Mouse (Mus musculus) A20 (cell line): ENCODE data around the gene Copg1.

Source experiments
- DNase-seq: peaks from one replicate; pipeline ENCODE4 v3.0.0-alpha.2; 2011; ENCODE audit warnings: low read depth, low spot score

Gene Copg1

DNA sequence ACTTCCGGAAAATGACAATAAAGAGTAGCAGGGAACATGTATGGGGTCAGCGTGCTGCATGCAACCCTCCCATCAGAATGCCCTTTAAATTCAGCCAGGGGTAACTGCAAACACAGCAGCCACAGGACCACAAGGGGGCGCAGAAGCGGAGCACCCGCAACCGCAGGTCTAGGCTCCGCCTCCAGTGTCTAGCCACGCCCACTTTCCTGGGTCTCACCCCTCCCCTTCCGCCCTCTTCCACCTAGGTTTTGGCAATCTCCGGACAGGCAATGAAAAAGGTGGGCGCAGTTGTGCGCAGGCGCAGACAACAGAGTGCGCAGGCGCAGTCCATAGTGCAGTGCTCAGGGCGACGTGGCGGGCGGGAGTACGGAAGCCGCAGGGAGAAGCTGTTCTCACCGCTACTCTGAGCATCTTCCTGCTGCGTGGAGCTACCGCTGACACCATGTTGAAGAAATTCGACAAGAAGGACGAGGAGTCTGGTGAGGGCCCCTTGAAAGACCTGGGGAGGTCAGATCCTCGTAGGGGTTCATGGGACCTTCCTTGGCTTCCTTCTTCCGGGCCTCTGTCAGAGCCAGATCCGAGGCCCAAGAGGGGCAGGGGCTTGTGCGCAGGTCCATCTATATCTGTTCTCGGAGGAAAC is at the start of gene Copg1:
TSS of gene Copg1 (plus strand) at position 221 of the 640 bp plus-strand sequence.
- peak; percentile 99 for DNase-seq

GRCm38 (mm10) chr6:87838551-87839197 is 48.9 kb upstream of the Copg1 start, which contains the start of gene Isy1:
Isy1 (minus strand) TSS chr6:87838798.
- peak; percentile 97 for DNase-seq

DNA sequence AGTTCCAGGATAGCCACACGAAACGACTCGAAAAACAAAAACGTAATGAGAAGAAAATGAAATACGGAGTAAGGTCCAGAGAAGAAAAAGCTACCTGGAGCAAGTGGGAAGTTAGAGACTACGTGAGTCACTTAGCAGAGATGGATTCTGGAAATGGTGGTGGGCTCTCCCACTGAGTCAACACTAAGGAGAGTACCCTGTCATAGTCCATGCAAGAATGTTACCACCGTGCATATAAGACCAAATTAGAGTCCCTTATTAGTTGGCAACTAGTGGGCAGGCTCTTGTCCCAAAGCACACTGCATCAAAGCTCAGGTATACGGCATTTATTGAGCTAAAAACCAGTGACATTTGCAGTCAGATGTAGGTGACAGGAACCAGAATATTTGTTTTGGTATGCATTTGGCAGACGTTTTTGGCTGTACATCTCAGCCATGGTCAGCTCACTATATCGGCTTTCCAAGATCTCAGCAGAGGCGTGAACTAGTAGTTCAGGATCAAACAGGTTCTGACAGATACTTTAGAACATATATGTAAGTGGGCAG is 47.7 kb upstream of the Copg1 start:
- DNase-seq: peak; percentile 53

GRCm38 (mm10) chr6:87841635-87842034 is 46.0 kb upstream of the Copg1 start:
- DNase-seq: peak; percentile 36

DNA sequence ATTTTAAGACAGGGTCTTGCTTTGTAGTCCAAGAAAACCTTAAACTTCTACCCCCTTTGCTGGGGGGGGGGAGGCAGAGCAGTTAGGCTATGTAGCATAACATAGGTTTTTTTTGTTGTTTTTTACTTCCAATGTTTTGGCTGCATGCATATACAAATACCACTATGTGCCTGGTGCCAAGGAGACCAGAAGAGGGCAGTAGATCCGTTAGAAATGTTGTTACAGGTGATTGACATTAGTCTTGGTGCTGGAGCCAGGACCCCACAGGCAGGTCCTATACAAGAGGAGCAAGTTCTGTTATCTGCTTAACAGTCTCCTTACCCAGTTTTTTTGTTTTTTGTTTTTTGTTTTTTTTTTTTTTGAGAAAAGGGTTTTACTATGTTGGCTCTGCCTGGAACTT is 45.4 kb upstream of the Copg1 start:
- peak; percentile 61 for DNase-seq

GRCm38 (mm10) chr6:87845031-87845695 is 42.5 kb upstream of the Copg1 start:
- DNase-seq: no peak

DNA sequence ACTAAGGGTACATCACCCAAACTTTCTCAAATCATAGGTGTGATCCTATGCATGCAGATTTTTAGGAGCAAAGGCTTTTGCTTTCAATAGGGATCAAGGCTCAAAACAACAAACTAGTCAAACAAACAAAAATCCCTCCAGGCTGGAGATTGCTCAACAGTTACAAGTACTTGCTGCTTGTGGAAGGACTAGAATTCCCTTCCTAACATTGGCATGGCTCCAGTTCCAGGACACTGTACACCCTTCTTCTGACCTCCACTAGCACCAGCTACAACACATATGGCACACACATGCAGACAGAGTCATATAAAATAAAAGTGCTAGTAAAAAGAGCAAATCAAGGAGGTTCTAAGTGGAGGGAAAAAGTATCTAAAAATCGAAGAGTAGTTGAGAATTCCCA is 40.8 kb upstream of the Copg1 start:
- DNase-seq: no peak

GRCm38 (mm10) chr6:87849780-87850154 is 37.8 kb upstream of the Copg1 start:
- peak; percentile 80 for DNase-seq

GRCm38 (mm10) chr6:87850155-87850899 is 37.3 kb upstream of the Copg1 start:
- DNase-seq: no peak

DNA sequence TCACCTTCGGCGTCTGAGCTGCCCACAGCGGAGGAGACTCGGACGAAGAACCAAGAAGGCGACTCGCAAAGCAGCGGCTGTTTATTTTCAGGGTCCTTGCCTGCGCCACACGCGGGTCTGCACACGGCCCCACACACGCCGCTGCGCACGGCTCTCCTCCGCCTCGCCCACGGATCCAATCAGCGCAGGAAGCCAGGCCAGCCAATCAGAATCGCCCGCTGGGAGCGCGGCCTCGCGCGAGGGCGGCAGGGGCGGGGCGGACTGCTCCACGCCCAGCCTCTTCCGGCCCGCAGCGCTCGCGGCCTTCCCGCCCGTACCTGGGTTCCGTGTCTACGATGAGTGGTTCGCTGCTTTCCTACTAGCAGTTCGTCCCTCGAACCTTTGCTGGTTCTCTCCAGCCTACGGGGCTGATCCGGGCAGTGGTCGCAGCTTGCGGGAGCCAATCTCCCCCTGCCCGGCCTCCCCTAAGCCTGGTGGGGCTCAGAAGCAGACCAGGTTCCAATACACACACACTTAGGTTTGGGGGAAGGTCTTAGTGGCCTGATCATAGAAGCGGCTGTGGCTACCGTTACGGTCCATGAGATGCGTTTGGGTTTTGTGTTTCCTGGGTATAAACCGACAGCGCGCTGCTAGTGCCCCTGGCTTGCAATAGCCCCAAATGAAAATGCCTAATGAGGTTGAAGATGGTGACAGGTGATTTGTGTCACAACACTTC is 36.6 kb upstream of the Copg1 start, which contains the start of gene Cnbp:
TSS of gene Cnbp (minus strand) at position 207 of the 715 bp plus-strand sequence.
- DNase-seq: peak; percentile 97

- DNase-seq: peak; percentile 46
Observed at GRCm38 (mm10) chr6:87851871-87852270, 35.7 kb upstream of the Copg1 start.

DNA sequence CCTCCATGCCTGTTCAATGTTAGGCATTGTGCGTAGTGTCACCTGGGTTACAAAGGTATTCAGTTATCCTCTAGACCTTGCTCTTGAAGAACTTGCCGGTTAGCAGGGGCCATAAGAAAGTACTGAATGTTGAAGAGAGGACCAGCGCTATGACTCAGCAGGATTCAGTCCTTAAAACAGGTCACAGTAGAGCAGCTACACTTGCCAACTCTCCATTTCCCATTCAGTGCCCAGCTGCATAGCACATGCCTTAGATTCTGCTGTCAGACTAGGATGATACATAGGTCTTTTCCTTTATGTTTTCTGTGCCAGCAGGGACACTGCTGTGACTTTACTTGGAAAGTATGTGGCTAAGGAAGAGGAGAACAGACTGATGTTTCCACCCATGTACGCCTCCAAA is 34.2 kb upstream of the Copg1 start:
- peak; percentile 47 for DNase-seq

GRCm38 (mm10) chr6:87857071-87857470 is 30.5 kb upstream of the Copg1 start:
- no peak for DNase-seq

GRCm38 (mm10) chr6:87866211-87866610 is 21.4 kb upstream of the Copg1 start:
- no peak for DNase-seq

DNA sequence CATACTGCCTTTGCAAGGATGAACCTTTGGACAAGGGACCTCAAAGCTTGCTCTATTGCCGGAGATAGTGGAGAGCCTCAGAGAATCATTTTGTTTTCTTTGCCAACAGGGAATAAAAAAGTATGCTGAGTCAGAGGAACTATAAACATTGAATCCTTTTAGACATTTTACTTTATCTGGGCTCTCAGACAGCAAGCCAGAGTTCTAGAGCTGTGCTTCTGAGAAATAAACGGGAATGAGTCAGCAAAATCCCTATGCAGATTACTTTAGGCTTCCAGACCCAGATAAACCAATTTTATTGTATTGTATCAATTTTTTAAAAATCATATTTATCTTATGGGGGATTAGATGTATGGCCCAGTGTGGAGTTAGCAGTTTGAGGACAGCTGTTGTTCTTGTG is 20.4 kb upstream of the Copg1 start:
- no peak for DNase-seq

- DNase-seq: no peak
Observed at GRCm38 (mm10) chr6:87868871-87869506, 18.6 kb upstream of the Copg1 start.

GRCm38 (mm10) chr6:87870440-87870839 is 17.2 kb upstream of the Copg1 start:
- DNase-seq: no peak

DNA sequence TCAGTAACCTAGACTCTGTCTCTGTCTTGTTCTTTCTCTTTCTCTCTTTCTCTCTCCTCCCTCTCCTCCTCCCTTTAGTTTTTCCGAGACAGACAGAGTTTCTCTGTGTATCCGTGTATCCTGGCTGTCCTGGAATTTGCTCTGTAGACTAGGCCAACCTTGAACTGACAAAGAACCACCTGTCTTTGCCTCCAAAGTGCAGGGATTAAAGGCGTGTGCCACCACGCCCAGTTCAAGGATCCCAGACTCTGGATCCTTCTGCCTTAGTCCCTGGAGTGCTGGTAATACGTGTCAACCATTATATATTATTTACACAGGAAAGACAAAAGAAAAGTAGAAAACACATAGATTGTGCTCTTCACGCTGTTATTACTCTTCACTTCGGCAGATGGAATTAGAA is 16.4 kb upstream of the Copg1 start:
- DNase-seq: no peak

DNA sequence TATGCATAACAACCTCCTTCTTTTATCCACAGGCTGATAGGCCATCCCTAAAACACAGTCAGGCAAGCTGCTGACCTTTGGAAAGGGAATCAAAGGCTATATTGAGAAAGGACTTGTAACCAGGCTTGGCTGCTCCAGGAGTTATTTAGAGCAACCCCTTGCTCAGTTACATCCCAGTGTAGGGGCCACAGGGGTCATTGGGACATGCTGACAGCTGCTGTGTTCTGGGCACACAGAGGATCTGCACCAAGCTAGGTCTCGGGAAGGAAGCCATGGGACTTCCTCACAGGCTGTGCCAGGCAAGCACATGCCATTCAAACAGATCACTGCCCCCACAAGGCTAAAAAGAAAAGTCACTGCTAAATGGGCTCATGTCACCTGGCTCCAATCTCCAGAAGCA is 14.5 kb upstream of the Copg1 start:
- DNase-seq: no peak

- no peak for DNase-seq
Observed at GRCm38 (mm10) chr6:87873963-87874362, 13.7 kb upstream of the Copg1 start.

- DNase-seq: no peak
Observed at GRCm38 (mm10) chr6:87875083-87875482, 12.5 kb upstream of the Copg1 start.
